In genomic region chr17:36194471-36194870, GRCm38 (mm10) we compare ENCODE assay signal across 25 mouse cellular contexts. TPM values are rescaled to one million over a fixed set of nuclear protein-coding genes. Genes with fewer than 3 reads are reported as not detected.
"Had no signal": no experiment of that assay in that cellular context is flagged by ENCODE, and none has a peak within 500 bp of the region (broad histone marks: within the 10 kb centered on the region; RNA-seq: fewer than 3 reads in every experiment).

No protein-coding gene starts in this region.

- DNase-seq: liver, postnatal 0 days; lung, adult 2 months; lung, postnatal 14 days; lung, postnatal 36 days; midbrain, embryonic 14.5 days; right cerebral cortex, postnatal 14 days; thymus, adult 2 months; thymus, postnatal 25 days; thymus, postnatal 4 days had no signal

- H3K4me1 ChIP-seq: lung, embryonic 15.5 days; midbrain, embryonic 12.5 days; neural tube, embryonic 12.5 days; stomach, embryonic 15.5 days had no signal

- H3K4me3 ChIP-seq: lung, embryonic 15.5 days; megakaryocyte, embryonic 14.5 days; midbrain, embryonic 12.5 days; neural tube, embryonic 12.5 days; stomach, embryonic 15.5 days had no signal

- H3K9ac ChIP-seq: liver, postnatal 0 days; lung, embryonic 15.5 days; midbrain, embryonic 12.5 days; neural tube, embryonic 12.5 days; stomach, embryonic 15.5 days had no signal

- H3K36me3 ChIP-seq: lung, embryonic 15.5 days; midbrain, embryonic 12.5 days; neural tube, embryonic 12.5 days; stomach, embryonic 15.5 days had no signal

- H3K9me3 ChIP-seq: lung, embryonic 15.5 days; megakaryocyte, embryonic 14.5 days; midbrain, embryonic 12.5 days; neural tube, embryonic 12.5 days; stomach, embryonic 15.5 days had no signal

- H3K27ac ChIP-seq: lung, embryonic 15.5 days; macrophage; midbrain, embryonic 12.5 days; neural tube, embryonic 12.5 days; stomach, embryonic 15.5 days; stomach, postnatal 0 days had no signal

- ATAC-seq: liver, postnatal 0 days; lung, postnatal 0 days had no signal

- H3K4me2 ChIP-seq: lung, embryonic 15.5 days; midbrain, embryonic 12.5 days; neural tube, embryonic 12.5 days; stomach, embryonic 15.5 days had no signal

RNA-seq across cellular contexts. Expression of gene H2-T3, which starts 4.4 kb away (rescaled TPM):
- total RNA-seq: megakaryocyte progenitor cell, adult 5-6 weeks; midbrain, postnatal 0 days; monocyte, adult 5-6 weeks; neutrophil, adult 5-6 weeks had no signal
- polyA plus RNA-seq: liver, postnatal 0 days; lung, adult 2 months; macrophage; midbrain, embryonic 12.5 days; midbrain, embryonic 14.5 days; midbrain, postnatal 0 days; neural tube, embryonic 12.5 days; neural tube, embryonic 14.5 days; spleen, adult 2 months; stomach, postnatal 0 days; testis, adult 2 months had no signal

RNA-seq across cellular contexts. Expression of gene Gm8909, which starts 26.1 kb away (rescaled TPM):
- total RNA-seq: megakaryocyte progenitor cell, adult 5-6 weeks; midbrain, postnatal 0 days; neutrophil, adult 5-6 weeks had no signal
- polyA plus RNA-seq: liver, postnatal 0 days; macrophage; midbrain, embryonic 12.5 days; midbrain, embryonic 14.5 days; midbrain, postnatal 0 days; neural tube, embryonic 14.5 days; urinary bladder, adult 2 months had no signal
